Mouse (Mus musculus) liver, embryonic 14.5 days (tissue): ENCODE data around the gene Rusc2. TPM values are rescaled to one million over a fixed set of nuclear protein-coding genes. Genes with fewer than 3 reads are reported as not detected.

Source experiments
- ATAC-seq: fragments of 200-750 bp; cut with Nextera tagmentation; 2 replicates; pipeline ENCODE4 v1.8.0; 2017; ENCODE audit warnings: moderate number of reproducible peaks, mild to moderate bottlenecking, moderate library complexity; ENCODE audit not compliant: insufficient read depth
- DNase-seq, 3 experiments: peaks; one replicate each; pipeline ENCODE4 v3.0.0-alpha.2; 2012 to 2013; ENCODE audit warnings: low read depth in 3 of 3, low spot score in 3 of 3
- H3K27ac ChIP-seq: fragments of 300-500 bp; sonication (generic); 2 replicates; pipeline ENCODE4 v1.5.1; 2014; ENCODE audit warnings: moderate library complexity, mild to moderate bottlenecking, control low read depth, inconsistent platforms
- H3K27me3 ChIP-seq: fragments of 300-500 bp; sonication (generic); 2 replicates; pipeline ENCODE4 v1.6.1; 2014; ENCODE audit warnings: mild to moderate bottlenecking, low read length, moderate library complexity; ENCODE audit not compliant: control insufficient read depth, insufficient read depth
- H3K36me3 ChIP-seq: fragments of 300-500 bp; sonication (generic); replicated peaks from 2 replicates; pipeline ENCODE4 v1.6.1; 2014; ENCODE audit warnings: low read depth; ENCODE audit not compliant: control insufficient read depth, insufficient read depth
- H3K4me1 ChIP-seq, 2 experiments: fragments of 200-500 bp in 1 of 2; fragments of 300-500 bp in 1 of 2; sonication (generic) in 1 of 2; replicated peaks; 2 replicates each; pipeline ENCODE4 v1.6.1; 2012 to 2014; ENCODE audit warnings: antibody characterized with exemption in 1 of 2, inconsistent platforms in 1 of 2, low read length in 1 of 2; ENCODE audit not compliant: control insufficient read depth in 2 of 2, insufficient read depth in 2 of 2
- H3K4me2 ChIP-seq: fragments of 300-500 bp; sonication (generic); 2 replicates; pipeline ENCODE4 v1.6.1; 2014; ENCODE audit warnings: low read depth, mild to moderate bottlenecking, control low read depth, moderate library complexity
- H3K4me3 ChIP-seq, 2 experiments: fragments of 200-500 bp in 1 of 2; fragments of 300-500 bp in 1 of 2; sonication (generic) in 1 of 2; 2 replicates each; pipeline ENCODE4 v1.5.1; 2012 to 2014; ENCODE audit warnings: low read depth in 2 of 2, low read length in 2 of 2, mild to moderate bottlenecking in 2 of 2, control low read depth in 1 of 2, inconsistent platforms in 1 of 2, moderate library complexity in 1 of 2; ENCODE audit not compliant: insufficient read depth in 1 of 2
- H3K9ac ChIP-seq: fragments of 300-500 bp; sonication (generic); replicated peaks from 2 replicates; pipeline ENCODE4 v1.6.1; 2014; ENCODE audit warnings: mild to moderate bottlenecking, control low read depth, moderate library complexity
- H3K9me3 ChIP-seq: fragments of 300-500 bp; sonication (generic); 2 replicates; pipeline ENCODE4 v1.6.1; 2016; ENCODE audit warnings: low read length, mixed read lengths; ENCODE audit not compliant: control insufficient read depth
- CTCF ChIP-seq: IDR thresholded peaks from 2 replicates; pipeline ENCODE4 v1.5.1; 2016; ENCODE audit warnings: antibody characterized with exemption, low read depth, control low read depth
- EP300 ChIP-seq: IDR thresholded peaks from 2 replicates; pipeline ENCODE4 v1.6.1; 2016; ENCODE audit warnings: antibody characterized with exemption, low read depth
- WGBS: fragments of 180-500 bp; shearing (Covaris S2); extraction: QIAGEN DNeasy Blood & Tissue Kit; methylation state at CpG from one replicate; pipeline ENCODE4 v1.1.7; 2014; ENCODE audit not compliant: insufficient replicate concordance; 5-methylcytosine and 5-hydroxymethylcytosine counted together
- polyA plus RNA-seq, 2 experiments: library from polyadenylated mRNA; depleted of rRNA in 1 of 2; stranded (reverse) in 1 of 2; unstranded in 1 of 2; fragments of >200 nt; fragmentation: Nextera tagmentation in 1 of 2; extraction: Ambion mirVana in 1 of 2; gene quantifications; 2 replicates each; pipeline versions ENCODE4 v1.2.1 to v1.2.3; 2012 to 2014

The Rusc2 gene
- polyA plus RNA-seq, 2 experiments = 0.28 to 0.50 TPM

DNA sequence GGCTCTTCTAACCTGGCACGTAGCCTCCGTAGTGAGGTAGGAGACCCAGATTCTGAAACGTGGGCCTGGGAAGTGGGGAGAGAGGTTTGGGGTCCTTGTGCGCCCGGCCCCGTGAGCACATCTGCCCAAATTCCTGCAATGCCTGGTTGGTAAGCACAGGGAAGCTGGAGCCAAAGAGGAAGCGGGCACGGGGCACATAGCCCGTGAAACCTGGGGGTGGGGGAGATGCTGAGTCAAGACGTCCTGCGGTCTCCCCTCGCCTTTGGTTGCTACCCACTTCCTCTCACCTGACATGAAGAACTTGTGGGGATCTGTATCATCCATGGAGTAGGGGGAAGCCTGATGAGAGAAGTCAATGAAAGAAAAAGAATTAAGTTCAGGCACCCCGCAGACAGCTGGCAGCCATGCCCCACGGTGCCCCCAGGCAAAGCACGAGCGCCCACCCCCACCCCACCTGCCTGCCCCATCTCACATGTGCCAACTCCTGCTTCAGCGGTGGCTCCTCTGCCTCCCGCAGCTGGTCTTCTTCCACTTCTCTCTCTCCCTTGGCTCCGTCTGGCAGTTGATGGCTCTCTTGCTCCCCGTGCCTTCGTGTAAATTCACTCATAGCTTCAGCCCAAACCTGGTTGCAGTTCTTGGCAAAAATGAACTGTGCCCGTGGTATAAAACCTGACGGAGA is 45.9 kb downstream of the Rusc2 start:
- Histone ChIP-seq H3K4me1 (no peaks in the 10 kb centered on the region), H3K4me2 (no peak overlapping the region), H3K27me3 (peaks cover 40% of the 10 kb centered on the region), H3K9me3 (no peaks in the 10 kb centered on the region), H3K4me3 (no peak overlapping the region), H3K9ac (no peak overlapping the region), H3K36me3 (no peaks in the 10 kb centered on the region), H3K27ac (no peak overlapping the region)
- DNase-seq = no peak
- 13% methylated on average over 23 of the region's 23 CpGs for WGBS
- TF ChIP-seq CTCF (no peak), EP300 (no peak)
- no peak for ATAC-seq

DNA sequence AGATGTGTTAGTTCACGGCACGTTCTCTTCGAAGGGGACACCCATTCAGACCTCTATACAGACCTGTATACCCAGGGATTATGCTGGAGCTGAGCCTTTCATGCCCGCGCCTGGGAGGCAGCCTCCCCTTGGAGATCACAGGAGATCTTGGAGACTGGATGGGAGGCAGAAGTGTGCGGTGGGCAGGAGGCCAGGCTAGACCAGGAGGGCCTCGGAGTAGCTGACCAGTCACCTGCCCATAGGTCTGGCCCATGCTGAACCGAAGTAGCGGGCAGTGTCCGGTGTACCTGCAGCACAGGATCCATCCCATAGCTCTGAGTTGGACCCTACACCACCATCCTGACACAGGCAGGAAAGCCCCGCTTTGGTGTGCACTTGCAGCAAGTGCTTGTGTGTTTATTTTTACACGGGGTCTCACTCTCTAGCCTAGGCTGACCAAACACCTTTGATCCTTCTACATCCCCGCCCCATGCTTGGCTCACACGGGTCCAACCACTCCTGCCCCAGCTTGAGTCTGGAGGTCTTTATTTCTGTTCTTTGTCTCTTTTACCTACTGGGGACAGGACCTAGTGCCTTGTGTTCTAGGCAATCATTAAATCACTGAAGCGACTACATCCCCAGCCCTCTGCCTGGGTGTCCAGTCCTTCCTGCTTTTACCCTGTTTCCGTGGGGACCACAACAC is 46.5 kb downstream of the Rusc2 start:
- DNase-seq (no peak), ATAC-seq (no peak)
- Histone ChIP-seq H3K9ac (no peak overlapping the region), H3K36me3 (no peaks in the 10 kb centered on the region), H3K4me2 (no peak overlapping the region), H3K9me3 (no peaks in the 10 kb centered on the region), H3K27ac (no peak overlapping the region), H3K4me1 (no peaks in the 10 kb centered on the region), H3K27me3 (peaks cover 40% of the 10 kb centered on the region), H3K4me3 (no peak overlapping the region)
- WGBS = 25% methylated on average over 16 of the region's 16 CpGs
- TF ChIP-seq CTCF = no peak
- no peak for TF ChIP-seq EP300

DNA sequence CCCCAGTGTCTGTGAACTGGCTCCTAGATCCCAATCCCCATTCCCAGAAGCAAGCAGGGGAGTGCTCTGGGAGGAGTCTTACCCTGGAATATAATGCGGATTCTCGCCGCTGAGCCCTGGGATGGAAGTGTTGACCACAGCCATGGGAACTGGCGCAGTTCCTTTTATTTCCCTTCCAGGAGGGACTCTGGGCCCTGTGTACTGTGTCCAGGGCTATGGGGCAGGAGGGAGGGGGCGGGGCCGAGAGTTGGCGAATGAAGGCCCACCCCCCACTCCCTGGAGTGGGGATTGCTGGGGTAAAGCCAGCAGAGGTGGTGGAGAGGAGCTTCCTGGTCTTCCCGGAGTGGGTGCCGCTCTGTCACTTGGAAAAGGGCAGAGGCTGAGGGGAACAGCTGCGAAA is 47.2 kb downstream of the Rusc2 start, which contains the start of gene Fam166b:
Gene Fam166b, minus strand, starts transcription at position 189 of the 400 bp plus-strand sequence.
- Histone ChIP-seq H3K27ac (no peak within 1 kb of the TSS), H3K36me3 (no peaks in the 10 kb centered on the region), H3K4me2 (no peak within 1 kb of the TSS), H3K9ac (no peak within 1 kb of the TSS), H3K4me3 (no peak within 1 kb of the TSS), H3K4me1 (no peaks in the 10 kb centered on the region), H3K27me3 (peaks cover 40% of the 10 kb centered on the region), H3K9me3 (no peaks in the 10 kb centered on the region)
- no peak for ATAC-seq
- WGBS = 15% methylated on average over 10 of the region's 10 CpGs
- no peak for DNase-seq
- TF ChIP-seq CTCF = no peak
- TF ChIP-seq EP300 = no peak

DNA sequence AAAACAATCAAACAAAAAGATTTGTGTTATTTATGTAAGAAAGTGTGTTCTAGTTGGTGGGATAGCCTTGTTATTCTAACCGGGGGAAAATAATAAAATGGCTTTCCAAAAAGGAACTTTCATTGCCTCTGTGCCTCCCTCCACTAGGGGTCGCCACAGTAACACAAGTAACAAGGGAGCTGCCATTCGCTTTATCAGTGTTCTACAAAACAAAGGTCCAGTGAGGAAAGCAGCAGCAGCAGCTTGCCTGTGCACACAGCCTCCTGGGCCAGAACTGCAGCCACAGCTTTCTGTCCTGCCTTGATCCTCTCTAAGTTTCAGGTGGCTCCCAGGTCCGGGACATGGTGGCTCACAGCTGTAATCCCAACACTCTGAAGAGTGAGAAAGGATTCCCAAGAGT is 49.9 kb downstream of the Rusc2 start:
- peak; percentile 90 for TF ChIP-seq CTCF
- TF ChIP-seq EP300 = no peak
- WGBS = 5% methylated on average over 4 of the region's 4 CpGs
- ATAC-seq = no peak
- no peaks in the 10 kb centered on the region for H3K36me3 ChIP-seq
- peak; percentile 58 to 69 (median 65) for DNase-seq
- no peaks in the 10 kb centered on the region for H3K9me3 ChIP-seq
- no peaks in the 10 kb centered on the region for H3K4me1 ChIP-seq
- no peak overlapping the region for H3K9ac ChIP-seq
- H3K27me3 ChIP-seq = peaks cover 23% of the 10 kb centered on the region
- no peak overlapping the region for H3K4me3 ChIP-seq
- no peak overlapping the region for H3K27ac ChIP-seq
- no peak overlapping the region for H3K4me2 ChIP-seq

DNA sequence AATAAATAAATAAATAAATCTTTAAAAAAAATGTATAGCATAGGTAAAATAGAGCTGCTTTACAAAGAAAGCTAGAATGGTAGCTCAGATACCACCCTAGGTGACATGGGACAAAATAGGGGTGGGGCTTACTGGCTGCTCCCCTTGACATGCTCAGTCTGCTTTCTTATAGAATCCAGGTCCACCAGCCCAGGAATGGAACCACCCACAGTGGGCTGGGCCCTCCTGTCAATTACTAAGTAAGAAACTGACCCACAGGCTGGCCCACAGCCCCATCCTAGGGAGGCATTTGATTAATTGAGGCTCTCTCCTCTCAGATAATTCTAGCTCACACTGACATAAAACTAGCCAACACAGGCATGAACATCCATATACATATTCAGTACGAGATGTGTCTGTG is 51.1 kb downstream of the Rusc2 start:
- H3K4me3 ChIP-seq = no peak overlapping the region
- DNase-seq (no peak), ATAC-seq (no peak)
- H3K36me3 ChIP-seq = no peaks in the 10 kb centered on the region
- TF ChIP-seq CTCF (no peak), EP300 (no peak)
- 57% methylated on average over 1 of the region's 1 CpGs for WGBS
- no peak overlapping the region for H3K27ac ChIP-seq
- H3K27me3 ChIP-seq = peaks cover 12% of the 10 kb centered on the region
- H3K9ac ChIP-seq = no peak overlapping the region
- no peak overlapping the region for H3K4me2 ChIP-seq
- H3K4me1 ChIP-seq = no peaks in the 10 kb centered on the region
- no peaks in the 10 kb centered on the region for H3K9me3 ChIP-seq
